Mouse (Mus musculus) embryonic facial prominence, embryonic 14.5 days (tissue): Measurements from ENCODE around the gene Zbtb44. TPM values are rescaled to one million over a fixed set of nuclear protein-coding genes. Genes with fewer than 3 reads are reported as not detected.

Experiments used
- ATAC-seq: fragments of 200-750 bp; cut with Nextera tagmentation; 2 replicates; pipeline ENCODE4 v1.8.0; 2017; ENCODE audit warnings: low read depth, moderate number of reproducible peaks, moderate TSS enrichment
- DNase-seq: peaks from one replicate; pipeline ENCODE4 v3.0.0-alpha.2; 2015; ENCODE audit warnings: low spot score
- H3K27ac ChIP-seq: fragments of 300-500 bp; sonication (generic); replicated peaks from 2 replicates; pipeline ENCODE4 v1.5.1; 2014; ENCODE audit warnings: low read depth, mild to moderate bottlenecking, low read length, moderate library complexity
- H3K27me3 ChIP-seq: fragments of 300-500 bp; sonication (generic); replicated peaks from 2 replicates; pipeline ENCODE4 v1.6.1; 2014; ENCODE audit warnings: low read length; ENCODE audit not compliant: control insufficient read depth, insufficient read depth
- H3K36me3 ChIP-seq: fragments of 300-500 bp; sonication (generic); 2 replicates; pipeline ENCODE4 v1.6.1; 2014; ENCODE audit warnings: low read length, mixed read lengths; ENCODE audit not compliant: control insufficient read depth, insufficient read depth
- H3K4me1 ChIP-seq: fragments of 300-500 bp; sonication (generic); 2 replicates; pipeline ENCODE4 v1.6.1; 2014; ENCODE audit warnings: antibody characterized with exemption, low read length; ENCODE audit not compliant: control insufficient read depth, insufficient read depth
- H3K4me2 ChIP-seq: fragments of 300-500 bp; sonication (generic); 2 replicates; pipeline ENCODE4 v1.6.1; 2014; ENCODE audit warnings: low read depth, mild to moderate bottlenecking, low read length, moderate library complexity, mixed read lengths
- H3K4me3 ChIP-seq: fragments of 300-500 bp; sonication (generic); 2 replicates; pipeline ENCODE4 v1.5.1; 2014; ENCODE audit warnings: low read depth, mild to moderate bottlenecking, low read length
- H3K9ac ChIP-seq: fragments of 300-500 bp; sonication (generic); 2 replicates; pipeline ENCODE4 v1.6.1; 2014; ENCODE audit warnings: low read depth, mild to moderate bottlenecking, low read length, moderate library complexity, mixed read lengths
- H3K9me3 ChIP-seq: fragments of 300-500 bp; sonication (generic); 2 replicates; pipeline ENCODE4 v1.6.1; 2016; ENCODE audit warnings: low read length; ENCODE audit not compliant: control insufficient read depth
- WGBS: fragments of 180-500 bp; shearing (Covaris S2); extraction: QIAGEN DNeasy Blood & Tissue Kit; methylation state at CpG from one replicate; pipeline ENCODE4 v1.1.7; 2014; 5-methylcytosine and 5-hydroxymethylcytosine counted together
- polyA plus RNA-seq: library from polyadenylated mRNA; unstranded; fragments of >200 nt; fragmentation: Nextera tagmentation; extraction: Ambion mirVana; gene quantifications from 2 replicates; pipeline ENCODE4 v1.2.1, GENCODE M21; 2014

Zbtb44 gene
- polyA plus RNA-seq, 1 experiment from 2014 or later: 5.9 TPM

GRCm38 (mm10) chr9:31089541-31089940, 59.1 kb downstream of the Zbtb44 start:
- Histone ChIP-seq H3K4me3 (no peak overlapping the region), H3K27ac (no peak overlapping the region), H3K36me3 (no peaks in the 10 kb centered on the region), H3K4me1 (no peaks in the 10 kb centered on the region), H3K27me3 (no peaks in the 10 kb centered on the region), H3K9me3 (no peaks in the 10 kb centered on the region), H3K9ac (no peak overlapping the region), H3K4me2 (no peak overlapping the region)
- no peak for ATAC-seq
- 71% methylated on average over 9 of the region's 9 CpGs for WGBS
- no peak for DNase-seq

GRCm38 (mm10) chr9:31090081-31091023, 59.9 kb downstream of the Zbtb44 start:
- no peak for DNase-seq

GRCm38 (mm10) chr9:31091162-31091581, 60.7 kb downstream of the Zbtb44 start:
- no peak overlapping the region for H3K4me2 ChIP-seq

More at GRCm38 (mm10) chr9:31090081-31091023, 59.9 kb downstream of the Zbtb44 start:
- Histone ChIP-seq H3K27ac (no peak overlapping the region), H3K4me3 (no peak overlapping the region), H3K4me1 (no peaks in the 10 kb centered on the region), H3K4me2 (no peak overlapping the region), H3K36me3 (no peaks in the 10 kb centered on the region), H3K27me3 (no peaks in the 10 kb centered on the region), H3K9me3 (no peaks in the 10 kb centered on the region), H3K9ac (no peak overlapping the region)
- no peak for ATAC-seq
- WGBS: 75% methylated on average over 29 of the region's 29 CpGs

GRCm38 (mm10) chr9:31092111-31092832, 61.8 kb downstream of the Zbtb44 start:
- no peaks in the 10 kb centered on the region for H3K9me3 ChIP-seq
- H3K4me1 ChIP-seq: no peaks in the 10 kb centered on the region
- no peak overlapping the region for H3K4me2 ChIP-seq
- no peaks in the 10 kb centered on the region for H3K36me3 ChIP-seq
- H3K4me3 ChIP-seq: no peak overlapping the region
- no peaks in the 10 kb centered on the region for H3K27me3 ChIP-seq
- H3K9ac ChIP-seq: no peak overlapping the region
- ATAC-seq: no peak
- 84% methylated on average over 18 of the region's 18 CpGs for WGBS
- no peak overlapping the region for H3K27ac ChIP-seq
- DNase-seq: no peak

More at GRCm38 (mm10) chr9:31091162-31091581, 60.7 kb downstream of the Zbtb44 start:
- no peak overlapping the region for H3K9ac ChIP-seq
- WGBS: 89% methylated on average over 10 of the region's 10 CpGs
- DNase-seq: no peak
- H3K27me3 ChIP-seq: no peaks in the 10 kb centered on the region
- H3K9me3 ChIP-seq: no peaks in the 10 kb centered on the region
- H3K4me1 ChIP-seq: no peaks in the 10 kb centered on the region
- H3K4me3 ChIP-seq: no peak overlapping the region
- ATAC-seq: no peak
- no peaks in the 10 kb centered on the region for H3K36me3 ChIP-seq
- no peak overlapping the region for H3K27ac ChIP-seq

- Histone ChIP-seq H3K4me3 (no peak overlapping the region), H3K27me3 (no peaks in the 10 kb centered on the region), H3K9me3 (no peaks in the 10 kb centered on the region), H3K4me2 (no peak overlapping the region), H3K27ac (no peak overlapping the region), H3K4me1 (no peaks in the 10 kb centered on the region), H3K36me3 (no peaks in the 10 kb centered on the region), H3K9ac (no peak overlapping the region)
- no peak for DNase-seq
- WGBS: 93% methylated on average over 10 of the region's 10 CpGs
- ATAC-seq: no peak
Measured at GRCm38 (mm10) chr9:31092833-31093195, 62.4 kb downstream of the Zbtb44 start.

GRCm38 (mm10) chr9:31097088-31098082, 66.9 kb downstream of the Zbtb44 start:
- H3K27me3 ChIP-seq: no peaks in the 10 kb centered on the region

GRCm38 (mm10) chr9:31098118-31098517, 67.7 kb downstream of the Zbtb44 start:
- H3K4me3 ChIP-seq: no peak overlapping the region
- H3K27me3 ChIP-seq: no peaks in the 10 kb centered on the region
- no peak overlapping the region for H3K4me2 ChIP-seq
- WGBS: 71% methylated on average over 6 of the region's 6 CpGs
- no peaks in the 10 kb centered on the region for H3K9me3 ChIP-seq
- ATAC-seq: no peak
- H3K27ac ChIP-seq: no peak overlapping the region
- H3K36me3 ChIP-seq: no peaks in the 10 kb centered on the region
- no peak overlapping the region for H3K9ac ChIP-seq
- no peaks in the 10 kb centered on the region for H3K4me1 ChIP-seq
- no peak for DNase-seq

More at GRCm38 (mm10) chr9:31097088-31098082, 66.9 kb downstream of the Zbtb44 start:
- no peaks in the 10 kb centered on the region for H3K9me3 ChIP-seq
- H3K36me3 ChIP-seq: no peaks in the 10 kb centered on the region
- DNase-seq (no peak), ATAC-seq (peak; percentile 12; the same call in 1 of the 2 replicates)
- 78% methylated on average over 20 of the region's 20 CpGs for WGBS
- H3K4me2 ChIP-seq: no peak overlapping the region
- no peak overlapping the region for H3K4me3 ChIP-seq
- no peak overlapping the region for H3K9ac ChIP-seq
- no peak overlapping the region for H3K27ac ChIP-seq
- H3K4me1 ChIP-seq: no peaks in the 10 kb centered on the region

- no peak for ATAC-seq
- no peak for DNase-seq
- 80% methylated on average over 8 of the region's 8 CpGs for WGBS
- H3K4me1 ChIP-seq: no peaks in the 10 kb centered on the region
- H3K27ac ChIP-seq: no peak overlapping the region
- no peaks in the 10 kb centered on the region for H3K27me3 ChIP-seq
- no peaks in the 10 kb centered on the region for H3K36me3 ChIP-seq
- H3K4me3 ChIP-seq: no peak overlapping the region
- no peaks in the 10 kb centered on the region for H3K9me3 ChIP-seq
- no peak overlapping the region for H3K9ac ChIP-seq
- no peak overlapping the region for H3K4me2 ChIP-seq
Measured at GRCm38 (mm10) chr9:31108464-31108863, 78.0 kb downstream of the Zbtb44 start.
